Mouse (Mus musculus) liver, embryonic 14.5 days (tissue): Measurements from ENCODE around the gene Cyp2u1. TPM values are rescaled to one million over a fixed set of nuclear protein-coding genes. Genes with fewer than 3 reads are reported as not detected.

ENCODE experiments used
- ATAC-seq: fragments of 200-750 bp; cut with Nextera tagmentation; 2 replicates; pipeline ENCODE4 v1.8.0; 2017; ENCODE audit warnings: moderate number of reproducible peaks, mild to moderate bottlenecking, moderate library complexity; ENCODE audit not compliant: insufficient read depth
- DNase-seq, 3 experiments: peaks; one replicate each; pipeline ENCODE4 v3.0.0-alpha.2; 2012 to 2013; ENCODE audit warnings: low read depth in 3 of 3, low spot score in 3 of 3
- H3K27ac ChIP-seq: fragments of 300-500 bp; sonication (generic); 2 replicates; pipeline ENCODE4 v1.5.1; 2014; ENCODE audit warnings: moderate library complexity, mild to moderate bottlenecking, control low read depth, inconsistent platforms
- H3K27me3 ChIP-seq: fragments of 300-500 bp; sonication (generic); 2 replicates; pipeline ENCODE4 v1.6.1; 2014; ENCODE audit warnings: mild to moderate bottlenecking, low read length, moderate library complexity; ENCODE audit not compliant: control insufficient read depth, insufficient read depth
- H3K36me3 ChIP-seq: fragments of 300-500 bp; sonication (generic); replicated peaks from 2 replicates; pipeline ENCODE4 v1.6.1; 2014; ENCODE audit warnings: low read depth; ENCODE audit not compliant: control insufficient read depth, insufficient read depth
- H3K4me1 ChIP-seq, 2 experiments: fragments of 200-500 bp in 1 of 2; fragments of 300-500 bp in 1 of 2; sonication (generic) in 1 of 2; replicated peaks; 2 replicates each; pipeline ENCODE4 v1.6.1; 2012 to 2014; ENCODE audit warnings: antibody characterized with exemption in 1 of 2, inconsistent platforms in 1 of 2, low read length in 1 of 2; ENCODE audit not compliant: control insufficient read depth in 2 of 2, insufficient read depth in 2 of 2
- H3K4me2 ChIP-seq: fragments of 300-500 bp; sonication (generic); 2 replicates; pipeline ENCODE4 v1.6.1; 2014; ENCODE audit warnings: low read depth, mild to moderate bottlenecking, control low read depth, moderate library complexity
- H3K4me3 ChIP-seq, 2 experiments: fragments of 200-500 bp in 1 of 2; fragments of 300-500 bp in 1 of 2; sonication (generic) in 1 of 2; 2 replicates each; pipeline ENCODE4 v1.5.1; 2012 to 2014; ENCODE audit warnings: low read depth in 2 of 2, low read length in 2 of 2, mild to moderate bottlenecking in 2 of 2, control low read depth in 1 of 2, inconsistent platforms in 1 of 2, moderate library complexity in 1 of 2; ENCODE audit not compliant: insufficient read depth in 1 of 2
- H3K9ac ChIP-seq: fragments of 300-500 bp; sonication (generic); replicated peaks from 2 replicates; pipeline ENCODE4 v1.6.1; 2014; ENCODE audit warnings: mild to moderate bottlenecking, control low read depth, moderate library complexity
- H3K9me3 ChIP-seq: fragments of 300-500 bp; sonication (generic); 2 replicates; pipeline ENCODE4 v1.6.1; 2016; ENCODE audit warnings: low read length, mixed read lengths; ENCODE audit not compliant: control insufficient read depth
- CTCF ChIP-seq: IDR thresholded peaks from 2 replicates; pipeline ENCODE4 v1.5.1; 2016; ENCODE audit warnings: antibody characterized with exemption, low read depth, control low read depth
- EP300 ChIP-seq: IDR thresholded peaks from 2 replicates; pipeline ENCODE4 v1.6.1; 2016; ENCODE audit warnings: antibody characterized with exemption, low read depth
- WGBS: fragments of 180-500 bp; shearing (Covaris S2); extraction: QIAGEN DNeasy Blood & Tissue Kit; methylation state at CpG from one replicate; pipeline ENCODE4 v1.1.7; 2014; ENCODE audit not compliant: insufficient replicate concordance; 5-methylcytosine and 5-hydroxymethylcytosine counted together
- polyA plus RNA-seq, 2 experiments: library from polyadenylated mRNA; depleted of rRNA in 1 of 2; stranded (reverse) in 1 of 2; unstranded in 1 of 2; fragments of >200 nt; fragmentation: Nextera tagmentation in 1 of 2; extraction: Ambion mirVana in 1 of 2; gene quantifications; 2 replicates each; pipeline versions ENCODE4 v1.2.1 to v1.2.3; 2012 to 2014

The Cyp2u1 gene
- polyA plus RNA-seq, 2 experiments: 0.04 to 0.15 TPM

- TF ChIP-seq EP300 (no peak), CTCF (no peak)
- Histone ChIP-seq H3K9ac (no peak overlapping the region), H3K27ac (no peak overlapping the region), H3K9me3 (no peaks in the 10 kb centered on the region), H3K4me1 (no peaks in the 10 kb centered on the region), H3K36me3 (no peaks in the 10 kb centered on the region), H3K4me3 (no peak overlapping the region), H3K27me3 (no peaks in the 10 kb centered on the region), H3K4me2 (no peak overlapping the region)
- 37% methylated on average over 2 of the region's 2 CpGs for WGBS
- no peak for DNase-seq
- no peak for ATAC-seq
These were observed 15.2 kb upstream of the Cyp2u1 start for GRCm38 (mm10) chr3:131318211-131318610.

DNA sequence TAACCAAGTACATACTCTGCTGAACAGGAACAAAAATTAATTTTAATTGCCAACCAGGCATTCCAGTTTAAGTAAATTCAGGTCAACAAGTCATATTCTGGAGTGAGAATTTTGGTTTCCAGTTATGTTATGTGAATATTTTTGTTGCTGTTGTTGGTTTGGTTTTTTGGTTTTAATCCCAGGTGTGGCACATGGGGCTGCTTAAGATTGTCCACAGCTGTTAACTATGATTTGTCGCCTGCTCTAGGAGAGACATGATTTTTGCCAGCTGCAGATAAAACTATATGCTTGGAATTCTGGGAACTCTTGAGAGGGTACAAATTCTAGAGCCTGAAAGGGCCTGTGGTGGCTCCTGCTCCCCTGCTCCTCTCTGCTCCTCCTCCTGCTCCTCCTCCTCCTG lies 14.1 kb upstream of the Cyp2u1 start:
- no peak overlapping the region for H3K27ac ChIP-seq
- TF ChIP-seq EP300 (no peak), CTCF (no peak)
- no peaks in the 10 kb centered on the region for H3K9me3 ChIP-seq
- 72% methylated on average over 1 of the region's 1 CpGs for WGBS
- ATAC-seq: no peak
- H3K9ac ChIP-seq: no peak overlapping the region
- H3K4me2 ChIP-seq: no peak overlapping the region
- no peak for DNase-seq
- H3K27me3 ChIP-seq: no peaks in the 10 kb centered on the region
- no peaks in the 10 kb centered on the region for H3K36me3 ChIP-seq
- no peak overlapping the region for H3K4me3 ChIP-seq
- H3K4me1 ChIP-seq: no peaks in the 10 kb centered on the region

DNA sequence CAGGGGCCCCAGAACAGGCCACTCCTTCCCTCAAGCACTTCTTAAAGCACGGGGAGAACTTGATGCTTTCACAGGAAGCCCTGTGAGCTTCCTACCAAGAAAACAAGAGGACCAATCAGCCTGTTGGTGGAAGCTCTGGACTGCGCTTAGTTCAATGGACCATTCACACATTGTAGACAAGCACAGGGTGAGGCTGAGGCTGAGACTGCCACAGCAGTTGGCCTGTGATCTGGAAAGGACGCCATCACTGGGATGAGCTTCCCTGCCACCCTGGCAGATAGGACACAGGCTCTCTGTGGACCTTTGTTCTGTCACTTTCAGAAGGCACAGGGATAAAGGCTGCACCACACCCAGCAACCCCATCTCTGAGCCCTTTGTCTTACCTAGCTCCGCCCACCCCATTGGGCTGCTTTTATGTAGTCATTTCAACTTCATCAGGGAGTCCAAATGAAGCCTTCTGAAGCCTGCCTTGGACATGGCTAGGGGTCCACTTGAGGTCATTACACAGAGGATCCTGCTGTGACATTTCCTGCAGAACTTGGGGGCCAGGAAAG lies 13.0 kb upstream of the Cyp2u1 start:
- DNase-seq (no peak), ATAC-seq (no peak)
- no peak overlapping the region for H3K4me2 ChIP-seq
- no peak for TF ChIP-seq CTCF
- no peak for TF ChIP-seq EP300
- no peaks in the 10 kb centered on the region for H3K36me3 ChIP-seq
- H3K27ac ChIP-seq: no peak overlapping the region
- no peak overlapping the region for H3K4me3 ChIP-seq
- no peak overlapping the region for H3K9ac ChIP-seq
- no peaks in the 10 kb centered on the region; a peak in 1 of 4 replicates for H3K4me1 ChIP-seq
- WGBS: 41% methylated on average over 4 of the region's 4 CpGs
- H3K27me3 ChIP-seq: no peaks in the 10 kb centered on the region
- H3K9me3 ChIP-seq: no peaks in the 10 kb centered on the region

GRCm38 (mm10) chr3:131312340-131312739 lies 9.3 kb upstream of the Cyp2u1 start:
- no peak for TF ChIP-seq CTCF
- TF ChIP-seq EP300: no peak
- Histone ChIP-seq H3K4me1 (no peaks in the 10 kb centered on the region; a peak in 2 of 4 replicates), H3K27me3 (no peaks in the 10 kb centered on the region), H3K4me2 (no peak overlapping the region), H3K9ac (no peak overlapping the region), H3K27ac (no peak overlapping the region), H3K4me3 (no peak overlapping the region), H3K36me3 (no peaks in the 10 kb centered on the region), H3K9me3 (no peaks in the 10 kb centered on the region)
- no peak for DNase-seq
- 69% methylated on average over 9 of the region's 9 CpGs for WGBS
- ATAC-seq: no peak

DNA sequence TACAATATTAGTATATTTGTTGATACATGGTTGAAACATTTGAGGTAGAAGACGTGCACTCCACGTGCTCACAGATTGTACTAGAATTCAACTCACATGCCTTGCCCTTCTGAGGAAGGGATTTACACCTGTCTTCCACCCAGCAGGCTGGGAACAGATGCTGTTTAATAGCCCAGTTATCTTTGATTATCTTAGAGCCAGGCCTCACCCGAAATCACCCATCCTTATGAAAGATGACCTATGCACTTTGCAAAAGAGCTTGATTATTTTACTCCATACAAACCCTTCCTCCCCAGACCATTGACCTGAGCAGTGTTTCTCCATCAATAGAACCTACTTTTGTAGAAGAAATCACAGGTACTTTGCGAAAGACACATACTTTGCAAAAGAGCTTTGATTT lies 7.5 kb upstream of the Cyp2u1 start:
- H3K4me3 ChIP-seq: no peak overlapping the region
- ATAC-seq: no peak
- H3K9ac ChIP-seq: no peak overlapping the region
- no peaks in the 10 kb centered on the region for H3K9me3 ChIP-seq
- no peak for DNase-seq
- H3K27ac ChIP-seq: no peak overlapping the region
- 61% methylated on average over 4 of the region's 4 CpGs for WGBS
- no peaks in the 10 kb centered on the region; a peak in 2 of 4 replicates for H3K4me1 ChIP-seq
- H3K27me3 ChIP-seq: no peaks in the 10 kb centered on the region
- H3K4me2 ChIP-seq: no peak overlapping the region
- no peak for TF ChIP-seq EP300
- no peak for TF ChIP-seq CTCF
- H3K36me3 ChIP-seq: no peaks in the 10 kb centered on the region
